Mouse (Mus musculus) lung, embryonic 16.5 days (tissue): ENCODE results near the gene Olfr251. TPM values are rescaled to one million over a fixed set of nuclear protein-coding genes. Genes with fewer than 3 reads are reported as not detected.

ENCODE experiments used
- polyA plus RNA-seq: library from polyadenylated mRNA; unstranded; fragments of >200 nt; fragmentation: Nextera tagmentation; extraction: Ambion mirVana; gene quantifications from 2 replicates; pipeline ENCODE4 v1.2.1, GENCODE M21; 2015

Olfr251 gene
- polyA plus RNA-seq, 1 experiment from 2014 or later, result not detected

Other genes starting within 250 kb of the Olfr251 start
- not detected in 2 replicates for gene Olfr890, start 234.6 kb upstream of the Olfr251 start, polyA plus RNA-seq
- not detected in 2 replicates for gene Olfr891, start 196.3 kb upstream of the Olfr251 start, polyA plus RNA-seq
- gene Olfr893, start 168.7 kb upstream of the Olfr251 start, polyA plus RNA-seq, result not detected in 2 replicates
- gene Olfr894, start 159.0 kb upstream of the Olfr251 start, polyA plus RNA-seq, result not detected in 2 replicates
- gene Olfr143, start 124.3 kb upstream of the Olfr251 start, polyA plus RNA-seq, result not detected in 2 replicates
- not detected in 2 replicates for gene Olfr895, start 109.2 kb upstream of the Olfr251 start, polyA plus RNA-seq
- gene Olfr896-ps1, start 86.0 kb upstream of the Olfr251 start, polyA plus RNA-seq, result not detected in 2 replicates
- not detected in 2 replicates for gene Olfr25, start 48.0 kb upstream of the Olfr251 start, polyA plus RNA-seq
- not detected in 2 replicates for gene Olfr898, start 28.7 kb upstream of the Olfr251 start, polyA plus RNA-seq
- not detected in 2 replicates for gene Olfr250, start 10.2 kb upstream of the Olfr251 start, polyA plus RNA-seq
- not detected in 2 replicates for gene Olfr147, start 24.6 kb downstream of the Olfr251 start, polyA plus RNA-seq
- gene Olfr901, start 52.4 kb downstream of the Olfr251 start, polyA plus RNA-seq, result not detected in 2 replicates
- gene Olfr902, start 70.6 kb downstream of the Olfr251 start, polyA plus RNA-seq, result not detected in 2 replicates
- gene Olfr904, start 86.1 kb downstream of the Olfr251 start, polyA plus RNA-seq, result not detected in 2 replicates
- gene Olfr905, start 94.0 kb downstream of the Olfr251 start, polyA plus RNA-seq, result not detected in 2 replicates
- not detected in 2 replicates for gene Olfr906, start 110.0 kb downstream of the Olfr251 start, polyA plus RNA-seq
- gene Olfr907, start 118.7 kb downstream of the Olfr251 start, polyA plus RNA-seq, result not detected in 2 replicates
- gene Olfr911-ps1, start 144.5 kb downstream of the Olfr251 start, polyA plus RNA-seq, result not detected in 2 replicates
- not detected in 2 replicates for gene Olfr910, start 160.8 kb downstream of the Olfr251 start, polyA plus RNA-seq
- not detected in 2 replicates for gene Olfr912, start 203.1 kb downstream of the Olfr251 start, polyA plus RNA-seq
- not detected in 2 replicates for gene Olfr913, start 215.7 kb downstream of the Olfr251 start, polyA plus RNA-seq
- not detected in 2 replicates for gene Olfr914, start 228.0 kb downstream of the Olfr251 start, polyA plus RNA-seq